Mouse (Mus musculus) heart, postnatal 0 days (tissue): ENCODE results near the gene Sapcd2. TPM values are rescaled to one million over a fixed set of nuclear protein-coding genes. Genes with fewer than 3 reads are reported as not detected.
A peak's percentile ranks its signal among the peaks of the same experiment; 100 is the strongest.

ENCODE experiments used
- ATAC-seq: fragments of 200-750 bp; cut with Nextera tagmentation; 2 replicates; pipeline ENCODE4 v1.8.0; 2017; ENCODE audit warnings: low read depth, moderate number of reproducible peaks, moderate library complexity; ENCODE audit not compliant: insufficient read depth
- DNase-seq: peaks from one replicate; pipeline ENCODE4 v3.0.0-alpha.2; 2016; ENCODE audit warnings: low spot score
- H3K27ac ChIP-seq: fragments of 300-500 bp; sonication (generic); 2 replicates; pipeline ENCODE4 v1.5.1; 2014; ENCODE audit warnings: low read depth, mild to moderate bottlenecking
- H3K27me3 ChIP-seq: fragments of 300-500 bp; sonication (generic); 2 replicates; pipeline ENCODE4 v1.6.1; 2014; ENCODE audit warnings: low read length, mixed read lengths; ENCODE audit not compliant: control insufficient read depth, insufficient read depth
- H3K36me3 ChIP-seq: fragments of 300-500 bp; sonication (generic); replicated peaks from 2 replicates; pipeline ENCODE4 v1.6.1; 2014; ENCODE audit warnings: low read length, mixed read lengths; ENCODE audit not compliant: control insufficient read depth, insufficient read depth
- H3K4me1 ChIP-seq: fragments of 300-500 bp; sonication (generic); 2 replicates; pipeline ENCODE4 v1.6.1; 2014; ENCODE audit warnings: antibody characterized with exemption; ENCODE audit not compliant: control insufficient read depth, insufficient read depth
- H3K4me2 ChIP-seq: fragments of 300-500 bp; sonication (generic); 2 replicates; pipeline ENCODE4 v1.6.1; 2014; ENCODE audit warnings: low read depth, mild to moderate bottlenecking, low read length, moderate library complexity
- H3K4me3 ChIP-seq: fragments of 300-500 bp; sonication (generic); 2 replicates; pipeline ENCODE4 v1.5.1; 2014; ENCODE audit warnings: low read depth, low read length
- H3K9ac ChIP-seq: fragments of 300-500 bp; sonication (generic); replicated peaks from 2 replicates; pipeline ENCODE4 v1.6.1; 2014; ENCODE audit warnings: low read depth, low read length, mixed read lengths
- H3K9me3 ChIP-seq: fragments of 300-500 bp; sonication (generic); replicated peaks from 2 replicates; pipeline ENCODE4 v1.6.1; 2016; ENCODE audit warnings: low read length; ENCODE audit not compliant: control insufficient read depth
- CTCF ChIP-seq: IDR thresholded peaks from 2 replicates; pipeline ENCODE4 v1.5.1; 2016; ENCODE audit warnings: antibody characterized with exemption, control low read depth, low read depth
- EP300 ChIP-seq: IDR thresholded peaks from 2 replicates; pipeline ENCODE4 v1.6.1; 2016; ENCODE audit warnings: antibody characterized with exemption, low read depth
- WGBS: fragments of 180-500 bp; shearing (Covaris S2); extraction: QIAGEN DNeasy Blood & Tissue Kit; methylation state at CpG from one replicate; pipeline ENCODE4 v1.1.7; 2014; 5-methylcytosine and 5-hydroxymethylcytosine counted together
- polyA plus RNA-seq: library from polyadenylated mRNA; unstranded; fragments of >200 nt; fragmentation: Nextera tagmentation; extraction: Ambion mirVana; gene quantifications from 2 replicates; pipeline ENCODE4 v1.2.1, GENCODE M21; 2015
- total RNA-seq: library from RNA; depleted of rRNA; stranded (reverse); fragments of >200 nt; gene quantifications from 2 replicates; pipeline ENCODE4 v1.2.3, GENCODE M21; 2014; ENCODE audit warnings: low replicate concordance

Sapcd2 gene
- total and polyA plus RNA-seq, 2 experiments from 2014 or later = 5.6 to 14.0 TPM

- Histone ChIP-seq H3K4me3 (peak overlapping the region; percentile 42), H3K9ac (no peak overlapping the region), H3K4me1 (peaks cover 5% of the 10 kb centered on the region; the same call in 1 of the 2 replicates), H3K27me3 (peaks cover 83% of the 10 kb centered on the region), H3K4me2 (peak overlapping the region; percentile 60), H3K27ac (no peak overlapping the region), H3K9me3 (no peaks in the 10 kb centered on the region), H3K36me3 (no peaks in the 10 kb centered on the region)
- ATAC-seq = no peak
- DNase-seq = no peak
- 24% methylated on average over 3 of the region's 3 CpGs for WGBS
- TF ChIP-seq EP300 (no peak), CTCF (no peak)
Measured at GRCm38 (mm10) chr2:25396597-25396983, 24.5 kb downstream of the Sapcd2 start.

- Histone ChIP-seq H3K27ac (no peak overlapping the region), H3K4me2 (no peak overlapping the region), H3K9ac (no peak overlapping the region), H3K36me3 (no peaks in the 10 kb centered on the region), H3K4me3 (no peak overlapping the region), H3K4me1 (peaks cover 5% of the 10 kb centered on the region; the same call in 1 of the 2 replicates), H3K9me3 (no peaks in the 10 kb centered on the region), H3K27me3 (peaks cover 87% of the 10 kb centered on the region)
- ATAC-seq (no peak), DNase-seq (no peak)
- TF ChIP-seq EP300 = no peak
- no peak for TF ChIP-seq CTCF
- 57% methylated on average over 1 of the region's 1 CpGs for WGBS
Measured at GRCm38 (mm10) chr2:25397010-25397409, 24.9 kb downstream of the Sapcd2 start.

DNA sequence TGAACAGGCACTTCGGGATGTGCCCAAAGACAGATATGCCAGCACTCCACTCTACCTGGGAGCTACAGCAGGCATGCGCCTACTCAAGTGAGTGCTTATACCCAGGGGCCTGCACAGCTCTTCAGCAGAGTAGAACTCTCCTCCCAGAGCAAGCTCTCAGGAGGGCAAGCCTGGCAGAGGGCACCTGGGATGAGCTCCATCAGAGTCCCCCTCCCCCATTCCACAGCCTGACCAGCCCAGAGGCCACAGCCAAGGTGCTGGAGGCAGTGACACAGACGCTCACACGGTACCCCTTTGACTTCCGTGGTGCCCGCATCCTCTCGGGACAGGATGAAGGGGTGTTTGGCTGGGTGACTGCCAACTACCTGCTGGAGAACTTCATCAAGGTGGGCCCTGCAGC is 25.9 kb downstream of the Sapcd2 start:
- Histone ChIP-seq H3K36me3 (no peaks in the 10 kb centered on the region), H3K4me2 (no peak overlapping the region), H3K4me3 (no peak overlapping the region), H3K27ac (no peak overlapping the region), H3K4me1 (peaks cover 5% of the 10 kb centered on the region; the same call in 1 of the 2 replicates), H3K9me3 (no peaks in the 10 kb centered on the region), H3K27me3 (peaks cover 94% of the 10 kb centered on the region), H3K9ac (no peak overlapping the region)
- ATAC-seq (no peak), DNase-seq (no peak)
- TF ChIP-seq EP300 = no peak
- no peak for TF ChIP-seq CTCF
- WGBS = 89% methylated on average over 7 of the region's 7 CpGs

DNA sequence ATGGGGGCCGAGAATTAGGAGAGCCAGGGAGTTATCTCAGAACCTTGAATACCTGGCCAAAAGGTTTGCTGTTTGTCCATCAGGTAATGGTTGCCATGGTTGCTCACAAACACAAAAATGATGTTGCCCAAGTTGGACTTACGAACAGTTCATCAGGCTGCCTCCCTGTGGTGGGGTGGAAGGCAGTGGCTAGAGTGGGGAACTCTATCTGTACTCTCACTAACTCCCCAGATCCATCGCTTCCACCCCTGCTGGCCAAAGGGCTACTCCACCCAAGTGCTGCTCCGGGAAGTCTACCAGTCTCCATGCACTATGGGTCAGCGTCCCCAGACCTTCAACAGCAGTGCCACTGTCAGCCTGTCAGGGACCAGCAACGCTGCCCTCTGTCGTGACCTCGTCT is 26.9 kb downstream of the Sapcd2 start, which contains the start of gene Npdc1:
Gene Npdc1 (plus strand): TSS at position 301 of the 400 bp plus-strand sequence.
- H3K4me3 ChIP-seq = no peak within 1 kb of the TSS
- no peak within 1 kb of the TSS for H3K4me2 ChIP-seq
- no peaks in the 10 kb centered on the region for H3K9me3 ChIP-seq
- no peak within 1 kb of the TSS for H3K9ac ChIP-seq
- no peaks in the 10 kb centered on the region for H3K36me3 ChIP-seq
- DNase-seq (no peak), ATAC-seq (no peak)
- WGBS = 54% methylated on average over 8 of the region's 8 CpGs
- TF ChIP-seq EP300 (no peak), CTCF (no peak)
- peaks cover 5% of the 10 kb centered on the region; the same call in 1 of the 2 replicates for H3K4me1 ChIP-seq
- H3K27me3 ChIP-seq = peaks cover 100% of the 10 kb centered on the region
- no peak within 1 kb of the TSS for H3K27ac ChIP-seq

DNA sequence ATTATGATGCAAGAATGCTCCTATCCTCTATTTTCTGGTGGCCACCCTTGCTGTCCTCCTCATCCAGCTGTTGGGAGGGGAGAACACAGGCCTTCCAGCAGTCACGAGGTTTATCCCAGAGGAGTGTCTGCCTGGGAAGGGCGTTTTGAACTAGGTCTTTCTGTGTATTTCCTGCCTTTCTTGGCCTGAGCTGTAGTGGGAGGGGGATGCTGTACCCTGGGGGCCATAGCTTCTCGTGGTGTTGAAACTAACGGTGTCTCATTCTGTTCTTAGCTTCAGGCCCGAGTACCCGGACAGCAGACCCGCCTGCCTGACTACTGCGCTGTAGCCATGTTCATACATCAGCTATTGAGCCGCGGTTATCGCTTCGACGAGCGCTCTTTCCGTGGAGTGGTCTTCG is 28.2 kb downstream of the Sapcd2 start:
- TF ChIP-seq CTCF (no peak), EP300 (no peak)
- Histone ChIP-seq H3K9ac (no peak overlapping the region), H3K4me2 (peak overlapping the region; percentile 36), H3K27me3 (peaks cover 95% of the 10 kb centered on the region), H3K36me3 (no peaks in the 10 kb centered on the region), H3K4me1 (no peaks in the 10 kb centered on the region), H3K9me3 (no peaks in the 10 kb centered on the region), H3K27ac (no peak overlapping the region), H3K4me3 (peak overlapping the region; percentile 22)
- DNase-seq (peak; percentile 7), ATAC-seq (no peak)
- 20% methylated on average over 16 of the region's 16 CpGs for WGBS

DNA sequence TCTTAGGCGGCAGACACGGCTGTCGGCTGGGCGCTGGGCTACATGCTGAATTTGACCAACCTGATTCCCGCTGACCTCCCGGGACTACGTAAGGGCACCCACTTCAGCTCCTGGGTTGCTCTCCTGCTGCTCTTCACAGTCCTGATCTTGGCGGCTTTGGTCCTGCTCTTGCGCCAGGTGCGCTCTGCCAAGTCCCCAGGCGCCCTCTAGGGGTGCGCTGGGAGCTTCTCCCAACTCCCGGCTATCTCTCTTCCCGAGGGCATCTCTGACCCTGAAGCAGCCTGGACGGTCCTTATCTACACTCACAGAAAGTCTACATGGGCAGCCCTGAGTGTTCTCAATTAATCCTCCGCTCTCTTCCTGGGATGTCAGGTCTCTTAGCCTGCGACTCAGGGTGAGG is 28.6 kb downstream of the Sapcd2 start:
- Histone ChIP-seq H3K4me3 (peak overlapping the region; percentile 22), H3K4me2 (peak overlapping the region; percentile 36), H3K9me3 (no peaks in the 10 kb centered on the region), H3K36me3 (no peaks in the 10 kb centered on the region), H3K27ac (no peak overlapping the region), H3K4me1 (no peaks in the 10 kb centered on the region), H3K27me3 (peaks cover 91% of the 10 kb centered on the region), H3K9ac (no peak overlapping the region)
- peak; percentile 32 for DNase-seq
- no peak for ATAC-seq
- 3% methylated on average over 17 of the region's 17 CpGs for WGBS
- TF ChIP-seq EP300 = no peak
- peak; percentile 53 for TF ChIP-seq CTCF
